8 mouse cellular contexts compared by ENCODE assay signal in genomic region chr1:119328921-119329692, GRCm38 (mm10).
DNase-seq lines count a peak whose midpoint lies in the region; ATAC-seq and TF ChIP-seq lines count a peak whose summit lies in the region.

No protein-coding gene starts in this region.

- WGBS in heart, embryonic 10.5 days = 30% methylated on average over 15 of the region's 15 CpGs
- 11% methylated on average over 15 of the region's 15 CpGs for WGBS in embryonic facial prominence, embryonic 14.5 days
- 30% methylated on average over 15 of the region's 15 CpGs for WGBS in kidney, adult 2 months

- H3K9ac ChIP-seq in embryonic facial prominence, embryonic 14.5 days (ENCODE audit: low read depth, low read length) = peak overlapping the region; percentile 37

- H3K27me3 ChIP-seq in heart, embryonic 10.5 days (ENCODE audit: insufficient read depth, poor library complexity, severe bottlenecking) = peaks cover 50% of the 10 kb centered on the region
- H3K27me3 ChIP-seq in embryonic facial prominence, embryonic 14.5 days (replicated peaks; ENCODE audit: control insufficient read depth, insufficient read depth, low read length) = no peaks in the 10 kb centered on the region; the same call in 1 of the 2 replicates
- H3K27me3 ChIP-seq in kidney, adult 2 months (replicated peaks; ENCODE audit: control insufficient read depth, insufficient read depth, low read length) = no peaks in the 10 kb centered on the region

- no peaks in the 10 kb centered on the region for H3K36me3 ChIP-seq in heart, embryonic 10.5 days
- no peaks in the 10 kb centered on the region for H3K36me3 ChIP-seq in embryonic facial prominence, embryonic 14.5 days (ENCODE audit: control insufficient read depth, insufficient read depth, low read length)
- no peaks in the 10 kb centered on the region for H3K36me3 ChIP-seq in kidney, adult 2 months (ENCODE audit: control insufficient read depth, insufficient read depth, low read length)

- peak; percentile 89 for ATAC-seq in embryonic facial prominence, embryonic 14.5 days (ENCODE audit: low read depth)

- TF ChIP-seq POLR2A in kidney, adult 2 months (IDR thresholded peaks at IDR 0.05; ENCODE audit: low read depth, low read length) = no peak

- H3K4me2 ChIP-seq in embryonic facial prominence, embryonic 14.5 days (ENCODE audit: low read depth, low read length) = no peak overlapping the region

- no peak overlapping the region for H3K4me3 ChIP-seq in heart, embryonic 10.5 days
- no peak overlapping the region for H3K4me3 ChIP-seq in embryonic facial prominence, embryonic 14.5 days (ENCODE audit: low read depth, low read length)
- no peak overlapping the region for H3K4me3 ChIP-seq in kidney, adult 2 months (ENCODE audit: insufficient read depth, low read depth, low read length)

- intact Hi-C loops in heart, postnatal 14 days (cut with DNase I) = no loop called here
- intact Hi-C loops in left cerebral cortex, postnatal 4 days (cut with DNase I) = no loop called here

- no peaks in the 10 kb centered on the region for H3K9me3 ChIP-seq in heart, embryonic 10.5 days
- H3K9me3 ChIP-seq in embryonic facial prominence, embryonic 14.5 days (ENCODE audit: control insufficient read depth, low read length) = no peaks in the 10 kb centered on the region

- H3K4me1 ChIP-seq in heart, embryonic 10.5 days = no peaks in the 10 kb centered on the region
- H3K4me1 ChIP-seq in embryonic facial prominence, embryonic 14.5 days (ENCODE audit: control insufficient read depth, insufficient read depth, low read length) = 0 out of 2 replicates have a peak, but pooled peaks cover 4% of the 10 kb centered on the region
- no peaks in the 10 kb centered on the region for H3K4me1 ChIP-seq in kidney, adult 2 months (ENCODE audit: control insufficient read depth, insufficient read depth, low read length)

- peak; percentile 14 to 23 for DNase-seq in heart, postnatal 14 days
- DNase-seq in heart, embryonic 10.5 days (ENCODE audit: low spot score) = no peak
- DNase-seq in embryonic facial prominence, embryonic 14.5 days (ENCODE audit: low spot score) = peak; percentile 80
- DNase-seq in kidney, adult 2 months = peak; percentile 5
- peak; percentile 82 for DNase-seq in left cerebral cortex, postnatal 4 days
- peak; percentile 24 for DNase-seq in neural tube, embryonic 10.5 days (ENCODE audit: extremely low spot score, low spot score)
- no peak for DNase-seq in gastrocnemius, postnatal 10 days
- no peak for DNase-seq in adrenal gland, adult 8-10 months

- H3K27ac ChIP-seq in heart, embryonic 10.5 days = no peak overlapping the region
- H3K27ac ChIP-seq in embryonic facial prominence, embryonic 14.5 days (replicated peaks; ENCODE audit: low read depth, low read length) = no peak overlapping the region
- H3K27ac ChIP-seq in kidney, adult 2 months (ENCODE audit: insufficient read depth, low read depth, low read length) = no peak overlapping the region

- no peak for TF ChIP-seq CTCF in kidney, adult 2 months (conservative IDR thresholded peaks at IDR 0.05; ENCODE audit: insufficient read depth, insufficient read length, low read depth, low read length)

Comparison
In these comparisons a context has a peak if more than half of its experiments do, and no peak if none do; other contexts are left out.
1. DNase-seq: peak in heart, postnatal 14 days (2 of 2), embryonic facial prominence, embryonic 14.5 days (single experiment), kidney, adult 2 months (single experiment), left cerebral cortex, postnatal 4 days (single experiment) and neural tube, embryonic 10.5 days (single experiment); none in heart, embryonic 10.5 days (single experiment), gastrocnemius, postnatal 10 days (single experiment) and adrenal gland, adult 8-10 months (single experiment).